Mouse (Mus musculus): ENCODE data around the gene Cerkl. TPM values are rescaled to one million over a fixed set of nuclear protein-coding genes. Genes with fewer than 3 reads are reported as not detected.

Gene Cerkl
- polyA plus RNA-seq, 1 experiment: 5.1 TPM

- no peak overlapping the region for H3K4me3 ChIP-seq (ENCODE audit: insufficient read depth, low read length)
- no peak overlapping the region for H3K27ac ChIP-seq (ENCODE audit: insufficient read depth, low read length)
- no peaks in the 10 kb centered on the region for H3K4me1 ChIP-seq (ENCODE audit: control insufficient read depth, insufficient read depth, low read length)
- TF ChIP-seq CTCF (IDR thresholded peaks at IDR 0.05; ENCODE audit: extremely low read depth, insufficient read depth, low read length): no peak
- no peak for TF ChIP-seq POLR2A (IDR thresholded peaks at IDR 0.05; ENCODE audit: extremely low read depth, insufficient read depth, low read length)
These were observed 87.9 kb downstream of the Cerkl start for GRCm38 (mm10) chr2:79368661-79369060.

GRCm38 (mm10) chr2:79367451-79368450 is 88.8 kb downstream of the Cerkl start:
- Histone ChIP-seq H3K4me3 (ENCODE audit: insufficient read depth, low read length) (no peak overlapping the region), H3K27ac (ENCODE audit: insufficient read depth, low read length) (no peak overlapping the region), H3K4me1 (ENCODE audit: control insufficient read depth, insufficient read depth, low read length) (no peaks in the 10 kb centered on the region)
- no peak for TF ChIP-seq POLR2A (IDR thresholded peaks at IDR 0.05; ENCODE audit: extremely low read depth, insufficient read depth, low read length)
- peak; percentile 18; the same call in 1 of the 2 replicates for TF ChIP-seq CTCF (IDR thresholded peaks at IDR 0.05; ENCODE audit: extremely low read depth, insufficient read depth, low read length)

- no peak for TF ChIP-seq POLR2A (IDR thresholded peaks at IDR 0.05; ENCODE audit: extremely low read depth, insufficient read depth, low read length)
- TF ChIP-seq CTCF (IDR thresholded peaks at IDR 0.05; ENCODE audit: extremely low read depth, insufficient read depth, low read length): no peak
- no peaks in the 10 kb centered on the region for H3K4me1 ChIP-seq (ENCODE audit: control insufficient read depth, insufficient read depth, low read length)
- H3K27ac ChIP-seq (ENCODE audit: insufficient read depth, low read length): no peak overlapping the region
- H3K4me3 ChIP-seq (ENCODE audit: insufficient read depth, low read length): no peak overlapping the region
These were observed 92.7 kb downstream of the Cerkl start for GRCm38 (mm10) chr2:79363920-79364319.

- H3K4me3 ChIP-seq (ENCODE audit: insufficient read depth, low read length): no peak overlapping the region
- H3K27ac ChIP-seq (ENCODE audit: insufficient read depth, low read length): no peak overlapping the region
- TF ChIP-seq POLR2A (IDR thresholded peaks at IDR 0.05; ENCODE audit: extremely low read depth, insufficient read depth, low read length) (no peak), CTCF (IDR thresholded peaks at IDR 0.05; ENCODE audit: extremely low read depth, insufficient read depth, low read length) (no peak)
- H3K4me1 ChIP-seq (ENCODE audit: control insufficient read depth, insufficient read depth, low read length): no peaks in the 10 kb centered on the region
These were observed 94.6 kb downstream of the Cerkl start for GRCm38 (mm10) chr2:79362029-79362428.

- H3K4me3 ChIP-seq (ENCODE audit: insufficient read depth, low read length): no peak overlapping the region
- TF ChIP-seq POLR2A (IDR thresholded peaks at IDR 0.05; ENCODE audit: extremely low read depth, insufficient read depth, low read length): no peak
- no peak for TF ChIP-seq CTCF (IDR thresholded peaks at IDR 0.05; ENCODE audit: extremely low read depth, insufficient read depth, low read length)
- H3K27ac ChIP-seq (ENCODE audit: insufficient read depth, low read length): no peak overlapping the region
- no peaks in the 10 kb centered on the region for H3K4me1 ChIP-seq (ENCODE audit: control insufficient read depth, insufficient read depth, low read length)
These were observed 98.8 kb downstream of the Cerkl start for GRCm38 (mm10) chr2:79357835-79358234.

- H3K4me3 ChIP-seq (ENCODE audit: insufficient read depth, low read length): no peak overlapping the region
- no peaks in the 10 kb centered on the region for H3K4me1 ChIP-seq (ENCODE audit: control insufficient read depth, insufficient read depth, low read length)
- H3K27ac ChIP-seq (ENCODE audit: insufficient read depth, low read length): no peak overlapping the region
- TF ChIP-seq POLR2A (IDR thresholded peaks at IDR 0.05; ENCODE audit: extremely low read depth, insufficient read depth, low read length) (no peak), CTCF (IDR thresholded peaks at IDR 0.05; ENCODE audit: extremely low read depth, insufficient read depth, low read length) (no peak)
These were observed 101.8 kb downstream of the Cerkl start for GRCm38 (mm10) chr2:79354773-79355172.

GRCm38 (mm10) chr2:79352100-79352802 is 104.3 kb downstream of the Cerkl start:
- H3K27ac ChIP-seq (ENCODE audit: insufficient read depth, low read length): no peak overlapping the region
- H3K4me3 ChIP-seq (ENCODE audit: insufficient read depth, low read length): no peak overlapping the region
- H3K4me1 ChIP-seq (ENCODE audit: control insufficient read depth, insufficient read depth, low read length): no peaks in the 10 kb centered on the region
- no peak for TF ChIP-seq POLR2A (IDR thresholded peaks at IDR 0.05; ENCODE audit: extremely low read depth, insufficient read depth, low read length)
- no peak for TF ChIP-seq CTCF (IDR thresholded peaks at IDR 0.05; ENCODE audit: extremely low read depth, insufficient read depth, low read length)

- no peak overlapping the region for H3K27ac ChIP-seq (ENCODE audit: insufficient read depth, low read length)
- H3K4me1 ChIP-seq (ENCODE audit: control insufficient read depth, insufficient read depth, low read length): no peaks in the 10 kb centered on the region
- TF ChIP-seq CTCF (IDR thresholded peaks at IDR 0.05; ENCODE audit: extremely low read depth, insufficient read depth, low read length) (no peak), POLR2A (IDR thresholded peaks at IDR 0.05; ENCODE audit: extremely low read depth, insufficient read depth, low read length) (no peak)
- H3K4me3 ChIP-seq (ENCODE audit: insufficient read depth, low read length): no peak overlapping the region
These were observed 105.1 kb downstream of the Cerkl start for GRCm38 (mm10) chr2:79351179-79352099.

GRCm38 (mm10) chr2:79343115-79343514 is 113.5 kb downstream of the Cerkl start:
- TF ChIP-seq CTCF (IDR thresholded peaks at IDR 0.05; ENCODE audit: extremely low read depth, insufficient read depth, low read length) (no peak), POLR2A (IDR thresholded peaks at IDR 0.05; ENCODE audit: extremely low read depth, insufficient read depth, low read length) (no peak)
- Histone ChIP-seq H3K4me1 (ENCODE audit: control insufficient read depth, insufficient read depth, low read length) (no peaks in the 10 kb centered on the region), H3K4me3 (ENCODE audit: insufficient read depth, low read length) (no peak overlapping the region), H3K27ac (ENCODE audit: insufficient read depth, low read length) (no peak overlapping the region)
